Mouse (Mus musculus) cortical plate, adult 2 months (tissue): Measurements from ENCODE around the gene E130114P18Rik.

Experiments used
- CTCF ChIP-seq: fragments of 200-500 bp; IDR thresholded peaks from 2 replicates; pipeline ENCODE4 v1.5.1; 2011; ENCODE audit warnings: mild to moderate bottlenecking, control low read depth, low read length; ENCODE audit not compliant: insufficient read depth; ENCODE audit errors: extremely low read depth
- POLR2A ChIP-seq: fragments of 200-500 bp; IDR thresholded peaks from 2 replicates; pipeline ENCODE4 v1.6.1; 2011; ENCODE audit warnings: mild to moderate bottlenecking, low read length, control low read depth; ENCODE audit not compliant: insufficient read depth; ENCODE audit errors: extremely low read depth

DNA sequence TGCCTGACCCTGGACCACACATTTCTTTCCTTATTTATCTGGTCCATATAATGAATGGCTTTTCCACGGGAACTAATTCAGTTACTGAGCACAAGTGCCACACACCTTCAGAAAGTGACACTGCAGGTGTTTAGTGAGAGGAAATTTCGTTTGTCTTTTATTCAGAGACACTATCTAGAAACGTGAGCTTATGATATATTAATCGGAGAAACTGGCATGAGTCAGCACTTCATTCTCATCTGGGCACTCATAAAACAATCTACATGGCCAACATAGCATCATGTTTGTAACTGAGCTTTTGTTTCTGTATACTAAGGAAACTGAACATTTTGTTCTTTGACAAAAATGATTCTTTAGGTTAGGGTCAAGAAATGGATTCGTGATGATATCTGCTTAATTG lies 35.2 kb upstream of the E130114P18Rik start:
- TF ChIP-seq CTCF (no peak), POLR2A (no peak)
